Mouse (Mus musculus) heart, postnatal 0 days (tissue): Measurements from ENCODE around the gene Cyb561a3. TPM values are rescaled to one million over a fixed set of nuclear protein-coding genes. Genes with fewer than 3 reads are reported as not detected.

ENCODE experiments used
- ATAC-seq: fragments of 200-750 bp; cut with Nextera tagmentation; 2 replicates; pipeline ENCODE4 v1.8.0; 2017; ENCODE audit warnings: low read depth, moderate number of reproducible peaks, moderate library complexity; ENCODE audit not compliant: insufficient read depth
- DNase-seq: peaks from one replicate; pipeline ENCODE4 v3.0.0-alpha.2; 2016; ENCODE audit warnings: low spot score
- H3K27ac ChIP-seq: fragments of 300-500 bp; sonication (generic); 2 replicates; pipeline ENCODE4 v1.5.1; 2014; ENCODE audit warnings: low read depth, mild to moderate bottlenecking
- H3K27me3 ChIP-seq: fragments of 300-500 bp; sonication (generic); 2 replicates; pipeline ENCODE4 v1.6.1; 2014; ENCODE audit warnings: low read length, mixed read lengths; ENCODE audit not compliant: control insufficient read depth, insufficient read depth
- H3K36me3 ChIP-seq: fragments of 300-500 bp; sonication (generic); replicated peaks from 2 replicates; pipeline ENCODE4 v1.6.1; 2014; ENCODE audit warnings: low read length, mixed read lengths; ENCODE audit not compliant: control insufficient read depth, insufficient read depth
- H3K4me1 ChIP-seq: fragments of 300-500 bp; sonication (generic); 2 replicates; pipeline ENCODE4 v1.6.1; 2014; ENCODE audit warnings: antibody characterized with exemption; ENCODE audit not compliant: control insufficient read depth, insufficient read depth
- H3K4me2 ChIP-seq: fragments of 300-500 bp; sonication (generic); 2 replicates; pipeline ENCODE4 v1.6.1; 2014; ENCODE audit warnings: low read depth, mild to moderate bottlenecking, low read length, moderate library complexity
- H3K4me3 ChIP-seq: fragments of 300-500 bp; sonication (generic); 2 replicates; pipeline ENCODE4 v1.5.1; 2014; ENCODE audit warnings: low read depth, low read length
- H3K9ac ChIP-seq: fragments of 300-500 bp; sonication (generic); replicated peaks from 2 replicates; pipeline ENCODE4 v1.6.1; 2014; ENCODE audit warnings: low read depth, low read length, mixed read lengths
- H3K9me3 ChIP-seq: fragments of 300-500 bp; sonication (generic); replicated peaks from 2 replicates; pipeline ENCODE4 v1.6.1; 2016; ENCODE audit warnings: low read length; ENCODE audit not compliant: control insufficient read depth
- CTCF ChIP-seq: IDR thresholded peaks from 2 replicates; pipeline ENCODE4 v1.5.1; 2016; ENCODE audit warnings: antibody characterized with exemption, control low read depth, low read depth
- EP300 ChIP-seq: IDR thresholded peaks from 2 replicates; pipeline ENCODE4 v1.6.1; 2016; ENCODE audit warnings: antibody characterized with exemption, low read depth
- WGBS: fragments of 180-500 bp; shearing (Covaris S2); extraction: QIAGEN DNeasy Blood & Tissue Kit; methylation state at CpG from one replicate; pipeline ENCODE4 v1.1.7; 2014; 5-methylcytosine and 5-hydroxymethylcytosine counted together
- polyA plus RNA-seq: library from polyadenylated mRNA; unstranded; fragments of >200 nt; fragmentation: Nextera tagmentation; extraction: Ambion mirVana; gene quantifications from 2 replicates; pipeline ENCODE4 v1.2.1, GENCODE M21; 2015
- total RNA-seq: library from RNA; depleted of rRNA; stranded (reverse); fragments of >200 nt; gene quantifications from 2 replicates; pipeline ENCODE4 v1.2.3, GENCODE M21; 2014; ENCODE audit warnings: low replicate concordance

Cyb561a3 gene
- total and polyA plus RNA-seq, 2 experiments from 2014 or later, result 13.7 to 22.7 TPM

GRCm38 (mm10) chr19:10598188-10598587 is 21.2 kb downstream of the Cyb561a3 start:
- Histone ChIP-seq H3K27me3 (no peaks in the 10 kb centered on the region), H3K27ac (no peak overlapping the region), H3K9me3 (no peaks in the 10 kb centered on the region), H3K9ac (no peak overlapping the region), H3K36me3 (peaks cover 25% of the 10 kb centered on the region; the same call in 1 of the 2 replicates), H3K4me3 (no peak overlapping the region), H3K4me1 (no peaks in the 10 kb centered on the region), H3K4me2 (no peak overlapping the region)
- WGBS, result 29% methylated on average over 3 of the region's 3 CpGs
- TF ChIP-seq CTCF (no peak), EP300 (no peak)
- ATAC-seq (no peak), DNase-seq (no peak)

GRCm38 (mm10) chr19:10599648-10600047 is 22.7 kb downstream of the Cyb561a3 start:
- Histone ChIP-seq H3K4me2 (no peak overlapping the region), H3K9me3 (no peaks in the 10 kb centered on the region), H3K27ac (no peak overlapping the region), H3K4me3 (no peak overlapping the region), H3K4me1 (peaks cover 2% of the 10 kb centered on the region), H3K27me3 (no peaks in the 10 kb centered on the region), H3K36me3 (peaks cover 25% of the 10 kb centered on the region; the same call in 1 of the 2 replicates), H3K9ac (no peak overlapping the region)
- DNase-seq (no peak), ATAC-seq (no peak)
- TF ChIP-seq EP300 (no peak), CTCF (no peak)
- WGBS, result 76% methylated on average over 2 of the region's 2 CpGs

GRCm38 (mm10) chr19:10602247-10602769 is 25.3 kb downstream of the Cyb561a3 start:
- WGBS, result 11% methylated on average over 6 of the region's 6 CpGs
- Histone ChIP-seq H3K36me3 (peaks cover 13% of the 10 kb centered on the region; the same call in 1 of the 2 replicates), H3K27ac (peak overlapping the region; percentile 83), H3K9me3 (no peaks in the 10 kb centered on the region), H3K4me2 (peak overlapping the region; percentile 54), H3K9ac (peak overlapping the region; percentile 30), H3K27me3 (no peaks in the 10 kb centered on the region), H3K4me3 (peak overlapping the region; percentile 26), H3K4me1 (peaks cover 16% of the 10 kb centered on the region)
- no peak for ATAC-seq
- peak; percentile 16 for DNase-seq
- TF ChIP-seq CTCF (no peak), EP300 (no peak)

- ATAC-seq (peak; percentile 40; the same call in 1 of the 2 replicates), DNase-seq (peak; percentile 91)
- Histone ChIP-seq H3K9me3 (no peaks in the 10 kb centered on the region), H3K27ac (peak overlapping the region; percentile 83), H3K36me3 (peaks cover 17% of the 10 kb centered on the region), H3K9ac (peak overlapping the region; percentile 30), H3K4me1 (peaks cover 16% of the 10 kb centered on the region), H3K4me2 (peak overlapping the region; percentile 54), H3K27me3 (no peaks in the 10 kb centered on the region), H3K4me3 (peak overlapping the region; percentile 26)
- TF ChIP-seq EP300, result no peak
- peak; percentile 86 for TF ChIP-seq CTCF
- 6% methylated on average over 9 of the region's 9 CpGs for WGBS
Observed at GRCm38 (mm10) chr19:10602787-10603186, 25.8 kb downstream of the Cyb561a3 start.

GRCm38 (mm10) chr19:10603660-10604523 is 26.9 kb downstream of the Cyb561a3 start:
- H3K9me3 ChIP-seq, result no peaks in the 10 kb centered on the region
- H3K27me3 ChIP-seq, result no peaks in the 10 kb centered on the region
- no peak overlapping the region for H3K4me3 ChIP-seq
- H3K4me2 ChIP-seq, result no peak overlapping the region
- peak overlapping the region; percentile 94; the same call in 1 of the 2 replicates for H3K27ac ChIP-seq
- H3K4me1 ChIP-seq, result peaks cover 24% of the 10 kb centered on the region
- TF ChIP-seq EP300 (no peak), CTCF (no peak)
- ATAC-seq (no peak), DNase-seq (no peak)
- peaks cover 25% of the 10 kb centered on the region for H3K36me3 ChIP-seq
- H3K9ac ChIP-seq, result no peak overlapping the region
- WGBS, result 72% methylated on average over 18 of the region's 18 CpGs
